Mouse (Mus musculus) retina, adult 2 months (tissue): Measurements from ENCODE around the gene Snd1.

Source experiments
- DNase-seq: peaks from one replicate; pipeline ENCODE4 v3.0.0-alpha.2; 2012; ENCODE audit warnings: low read depth, low spot score

Gene Snd1

GRCm38 (mm10) chr6:28705384-28706107 lies 230.6 kb downstream of the Snd1 start:
- no peak for DNase-seq

GRCm38 (mm10) chr6:28706108-28706975 lies 231.4 kb downstream of the Snd1 start:
- DNase-seq: no peak

GRCm38 (mm10) chr6:28706976-28707592 lies 232.1 kb downstream of the Snd1 start:
- no peak for DNase-seq

GRCm38 (mm10) chr6:28710035-28710434 lies 235.1 kb downstream of the Snd1 start:
- DNase-seq: no peak

- DNase-seq: no peak
These were observed 242.4 kb downstream of the Snd1 start for GRCm38 (mm10) chr6:28717203-28717844.

GRCm38 (mm10) chr6:28717845-28718237 lies 242.9 kb downstream of the Snd1 start:
- no peak for DNase-seq

- no peak for DNase-seq
These were observed 245.6 kb downstream of the Snd1 start for GRCm38 (mm10) chr6:28720391-28721171.

- no peak for DNase-seq
These were observed 248.1 kb downstream of the Snd1 start for GRCm38 (mm10) chr6:28723059-28723458.

- DNase-seq: no peak
These were observed 249.8 kb downstream of the Snd1 start for GRCm38 (mm10) chr6:28724776-28725175.

GRCm38 (mm10) chr6:28729236-28729635 lies 254.3 kb downstream of the Snd1 start:
- DNase-seq: no peak

GRCm38 (mm10) chr6:28729649-28730048 lies 254.7 kb downstream of the Snd1 start:
- no peak for DNase-seq

- DNase-seq: no peak
These were observed 256.3 kb downstream of the Snd1 start for GRCm38 (mm10) chr6:28731246-28731645.

- DNase-seq: no peak
These were observed 259.1 kb downstream of the Snd1 start for GRCm38 (mm10) chr6:28733884-28734647.

GRCm38 (mm10) chr6:28735116-28735515 lies 260.2 kb downstream of the Snd1 start:
- DNase-seq: no peak

GRCm38 (mm10) chr6:28736665-28737064 lies 261.7 kb downstream of the Snd1 start:
- DNase-seq: no peak

- no peak for DNase-seq
These were observed 262.7 kb downstream of the Snd1 start for GRCm38 (mm10) chr6:28737601-28738000.

GRCm38 (mm10) chr6:28743586-28743985 lies 268.6 kb downstream of the Snd1 start:
- no peak for DNase-seq

GRCm38 (mm10) chr6:28745864-28746263 lies 270.9 kb downstream of the Snd1 start:
- no peak for DNase-seq

GRCm38 (mm10) chr6:28747025-28747424 lies 272.1 kb downstream of the Snd1 start:
- no peak for DNase-seq

- no peak for DNase-seq
These were observed 273.2 kb downstream of the Snd1 start for GRCm38 (mm10) chr6:28747931-28748670.
